Mouse (Mus musculus) heart, embryonic 10.5 days (tissue): ENCODE data around the gene Frmd4a. TPM values are rescaled to one million over a fixed set of nuclear protein-coding genes. Genes with fewer than 3 reads are reported as not detected.

Experiments
- DNase-seq: peaks from one replicate; pipeline ENCODE4 v3.0.0-alpha.2; 2017; ENCODE audit warnings: low spot score
- H3K27ac ChIP-seq: fragments of 300-500 bp; sonication (generic); 2 replicates; pipeline ENCODE4 v1.5.1; 2016; ENCODE audit warnings: mild to moderate bottlenecking
- H3K27me3 ChIP-seq: fragments of 300-500 bp; sonication (generic); 2 replicates; pipeline ENCODE4 v1.6.1; 2016; ENCODE audit warnings: mild to moderate bottlenecking; ENCODE audit not compliant: poor library complexity, insufficient read depth, severe bottlenecking
- H3K36me3 ChIP-seq: fragments of 300-500 bp; sonication (generic); 2 replicates; pipeline ENCODE4 v1.6.1; 2016; ENCODE audit warnings: mild to moderate bottlenecking, moderate library complexity
- H3K4me1 ChIP-seq: fragments of 300-500 bp; sonication (generic); 2 replicates; pipeline ENCODE4 v1.6.1; 2016; ENCODE audit warnings: mild to moderate bottlenecking
- H3K4me3 ChIP-seq: fragments of 300-500 bp; sonication (generic); 2 replicates; pipeline ENCODE4 v1.5.1; 2016; ENCODE audit warnings: mild to moderate bottlenecking, moderate library complexity
- H3K9me3 ChIP-seq: fragments of 300-500 bp; sonication (generic); 2 replicates; pipeline ENCODE4 v1.6.1; 2016; ENCODE audit warnings: mild to moderate bottlenecking, moderate library complexity
- WGBS: fragments of 180-500 bp; shearing (Covaris S2); methylation state at CpG from one replicate; pipeline ENCODE4 v1.1.7; 2016; 5-methylcytosine and 5-hydroxymethylcytosine counted together
- polyA plus RNA-seq: library from polyadenylated mRNA; unstranded; fragments of >200 nt; fragmentation: Nextera tagmentation; extraction: Ambion mirVana; gene quantifications from 2 replicates; pipeline ENCODE4 v1.2.1, GENCODE M21; 2016

Gene Frmd4a
- polyA plus RNA-seq, 1 experiment from 2014 or later: 29.4 TPM

- no peak for DNase-seq
- no peak overlapping the region for H3K4me3 ChIP-seq
- no peaks in the 10 kb centered on the region for H3K27me3 ChIP-seq
Measured at GRCm38 (mm10) chr2:4364908-4365307, 347.4 kb downstream of the Frmd4a start.

GRCm38 (mm10) chr2:4368544-4368943 is 351.0 kb downstream of the Frmd4a start:
- Histone ChIP-seq H3K4me1 (0 out of 2 replicates have a peak, but pooled peaks cover 6% of the 10 kb centered on the region), H3K36me3 (0 out of 2 replicates have a peak, but pooled peaks cover 3% of the 10 kb centered on the region), H3K4me3 (no peak overlapping the region), H3K27me3 (no peaks in the 10 kb centered on the region), H3K27ac (no peak overlapping the region), H3K9me3 (no peaks in the 10 kb centered on the region)
- no peak for DNase-seq
- 46% methylated on average over 6 of the region's 6 CpGs for WGBS

More at GRCm38 (mm10) chr2:4364908-4365307, 347.4 kb downstream of the Frmd4a start:
- Histone ChIP-seq H3K4me1 (0 out of 2 replicates have a peak, but pooled peaks cover 6% of the 10 kb centered on the region), H3K36me3 (0 out of 2 replicates have a peak, but pooled peaks cover 3% of the 10 kb centered on the region), H3K27ac (no peak overlapping the region), H3K9me3 (no peaks in the 10 kb centered on the region)
- WGBS: 82% methylated on average over 4 of the region's 4 CpGs

- no peak overlapping the region for H3K27ac ChIP-seq
- no peaks in the 10 kb centered on the region for H3K36me3 ChIP-seq
- no peaks in the 10 kb centered on the region for H3K9me3 ChIP-seq
- no peak overlapping the region for H3K4me3 ChIP-seq
- 89% methylated on average over 7 of the region's 7 CpGs for WGBS
- no peak for DNase-seq
- H3K27me3 ChIP-seq: no peaks in the 10 kb centered on the region
- 0 out of 2 replicates have a peak, but pooled peaks cover 6% of the 10 kb centered on the region for H3K4me1 ChIP-seq
Measured at GRCm38 (mm10) chr2:4370499-4370898, 353.0 kb downstream of the Frmd4a start.

- H3K27ac ChIP-seq: no peak overlapping the region
- WGBS: 85% methylated on average over 1 of the region's 1 CpGs
Measured at GRCm38 (mm10) chr2:4371341-4371740, 353.8 kb downstream of the Frmd4a start.

GRCm38 (mm10) chr2:4378844-4379243 is 361.3 kb downstream of the Frmd4a start:
- Histone ChIP-seq H3K27me3 (no peaks in the 10 kb centered on the region), H3K9me3 (no peaks in the 10 kb centered on the region), H3K27ac (no peak overlapping the region), H3K36me3 (no peaks in the 10 kb centered on the region), H3K4me1 (no peaks in the 10 kb centered on the region), H3K4me3 (no peak overlapping the region)
- DNase-seq: no peak
- 79% methylated on average over 3 of the region's 3 CpGs for WGBS

More at GRCm38 (mm10) chr2:4371341-4371740, 353.8 kb downstream of the Frmd4a start:
- Histone ChIP-seq H3K36me3 (no peaks in the 10 kb centered on the region), H3K27me3 (no peaks in the 10 kb centered on the region), H3K4me1 (0 out of 2 replicates have a peak, but pooled peaks cover 6% of the 10 kb centered on the region), H3K9me3 (no peaks in the 10 kb centered on the region), H3K4me3 (no peak overlapping the region)
- no peak for DNase-seq

GRCm38 (mm10) chr2:4380435-4380834 is 362.9 kb downstream of the Frmd4a start:
- H3K27ac ChIP-seq: no peak overlapping the region

GRCm38 (mm10) chr2:4380926-4381325 is 363.4 kb downstream of the Frmd4a start:
- Histone ChIP-seq H3K4me1 (no peaks in the 10 kb centered on the region), H3K36me3 (no peaks in the 10 kb centered on the region), H3K4me3 (no peak overlapping the region), H3K27ac (no peak overlapping the region), H3K9me3 (no peaks in the 10 kb centered on the region), H3K27me3 (no peaks in the 10 kb centered on the region)
- DNase-seq: no peak
- WGBS: 82% methylated on average over 5 of the region's 5 CpGs

More at GRCm38 (mm10) chr2:4380435-4380834, 362.9 kb downstream of the Frmd4a start:
- Histone ChIP-seq H3K4me1 (no peaks in the 10 kb centered on the region), H3K27me3 (no peaks in the 10 kb centered on the region), H3K36me3 (no peaks in the 10 kb centered on the region), H3K9me3 (no peaks in the 10 kb centered on the region), H3K4me3 (no peak overlapping the region)
- 85% methylated on average over 6 of the region's 6 CpGs for WGBS
- no peak for DNase-seq

- H3K27ac ChIP-seq: no peak overlapping the region
- WGBS: 44% methylated on average over 6 of the region's 6 CpGs
- H3K4me1 ChIP-seq: peaks cover 19% of the 10 kb centered on the region
- DNase-seq: no peak
- no peaks in the 10 kb centered on the region for H3K27me3 ChIP-seq
- no peaks in the 10 kb centered on the region for H3K36me3 ChIP-seq
- no peaks in the 10 kb centered on the region for H3K9me3 ChIP-seq
- no peak overlapping the region for H3K4me3 ChIP-seq
Measured at GRCm38 (mm10) chr2:4386468-4386867, 369.0 kb downstream of the Frmd4a start.

- WGBS: 24% methylated on average over 6 of the region's 6 CpGs
- no peaks in the 10 kb centered on the region for H3K27me3 ChIP-seq
- peaks cover 24% of the 10 kb centered on the region for H3K4me1 ChIP-seq
- H3K9me3 ChIP-seq: no peaks in the 10 kb centered on the region
- H3K27ac ChIP-seq: peak overlapping the region; percentile 54
- DNase-seq: no peak
- peak overlapping the region; percentile 44 for H3K4me3 ChIP-seq
- H3K36me3 ChIP-seq: no peaks in the 10 kb centered on the region; the same call in 1 of the 2 replicates
Measured at GRCm38 (mm10) chr2:4389330-4389729, 371.8 kb downstream of the Frmd4a start.

- peak overlapping the region; percentile 62; the same call in 1 of the 2 replicates for H3K27ac ChIP-seq
Measured at GRCm38 (mm10) chr2:4391091-4391490, 373.6 kb downstream of the Frmd4a start.

GRCm38 (mm10) chr2:4391678-4392085 is 374.2 kb downstream of the Frmd4a start:
- WGBS: 35% methylated on average over 7 of the region's 7 CpGs
- 0 out of 2 replicates have a peak overlapping the region, but pooled peaks have one; percentile 18 for H3K4me3 ChIP-seq
- H3K9me3 ChIP-seq: no peaks in the 10 kb centered on the region

More at GRCm38 (mm10) chr2:4391091-4391490, 373.6 kb downstream of the Frmd4a start:
- DNase-seq: no peak
- no peak overlapping the region for H3K4me3 ChIP-seq
- H3K36me3 ChIP-seq: no peaks in the 10 kb centered on the region; the same call in 1 of the 2 replicates
- H3K27me3 ChIP-seq: no peaks in the 10 kb centered on the region
- no peaks in the 10 kb centered on the region for H3K9me3 ChIP-seq
- WGBS: 78% methylated on average over 4 of the region's 4 CpGs
- H3K4me1 ChIP-seq: peaks cover 24% of the 10 kb centered on the region

GRCm38 (mm10) chr2:4393046-4393445 is 375.5 kb downstream of the Frmd4a start:
- 91% methylated on average over 4 of the region's 4 CpGs for WGBS

More at GRCm38 (mm10) chr2:4391678-4392085, 374.2 kb downstream of the Frmd4a start:
- peak overlapping the region; percentile 62 for H3K27ac ChIP-seq
- DNase-seq: no peak
- H3K36me3 ChIP-seq: no peaks in the 10 kb centered on the region; the same call in 1 of the 2 replicates
- H3K27me3 ChIP-seq: no peaks in the 10 kb centered on the region
- peaks cover 24% of the 10 kb centered on the region for H3K4me1 ChIP-seq

GRCm38 (mm10) chr2:4394641-4395040 is 377.1 kb downstream of the Frmd4a start:
- Histone ChIP-seq H3K4me1 (peaks cover 16% of the 10 kb centered on the region), H3K4me3 (no peak overlapping the region), H3K27me3 (no peaks in the 10 kb centered on the region), H3K27ac (no peak overlapping the region), H3K9me3 (peaks cover 3% of the 10 kb centered on the region; the same call in 1 of the 2 replicates), H3K36me3 (no peaks in the 10 kb centered on the region; the same call in 1 of the 2 replicates)
- WGBS: 72% methylated on average over 7 of the region's 7 CpGs
- DNase-seq: no peak

More at GRCm38 (mm10) chr2:4393046-4393445, 375.5 kb downstream of the Frmd4a start:
- Histone ChIP-seq H3K36me3 (no peaks in the 10 kb centered on the region; the same call in 1 of the 2 replicates), H3K27me3 (no peaks in the 10 kb centered on the region), H3K27ac (no peak overlapping the region), H3K4me1 (peaks cover 24% of the 10 kb centered on the region), H3K9me3 (peaks cover 3% of the 10 kb centered on the region; the same call in 1 of the 2 replicates), H3K4me3 (no peak overlapping the region)
- no peak for DNase-seq
